Mouse (Mus musculus) CH12.LX (cell line): Measurements from ENCODE around the gene Kcnj5. TPM values are rescaled to one million over a fixed set of nuclear protein-coding genes. Genes with fewer than 3 reads are reported as not detected.

Experiments used
- DNase-seq: peaks from one replicate; pipeline ENCODE4 v3.0.0-alpha.2; 2013; ENCODE audit errors: extremely low read depth
- H3K27ac ChIP-seq: 2 replicates; pipeline ENCODE4 v1.5.1; 2012; ENCODE audit warnings: low read depth, mild to moderate bottlenecking, control low read depth, moderate library complexity; ENCODE audit not compliant: insufficient read depth
- H3K27me3 ChIP-seq: replicated peaks from 2 replicates; pipeline ENCODE3; 2012; ENCODE audit warnings: inconsistent platforms
- H3K36me3 ChIP-seq, 2 experiments: replicated peaks in 1 of 2; 2 replicates each; pipeline versions ENCODE3 to v1.6.1; 2012; ENCODE audit warnings: inconsistent platforms in 1 of 2, low read length in 1 of 2, mild to moderate bottlenecking in 1 of 2, mixed read lengths in 1 of 2, moderate library complexity in 1 of 2; ENCODE audit not compliant: control insufficient read depth in 1 of 2, insufficient read depth in 1 of 2
- H3K4me1 ChIP-seq, 2 experiments: 2 replicates each; pipeline ENCODE4 v1.6.1; 2012; ENCODE audit warnings: inconsistent platforms in 1 of 2, moderate library complexity in 1 of 2; ENCODE audit not compliant: insufficient read depth in 2 of 2, control insufficient read depth in 1 of 2
- H3K4me2 ChIP-seq: 2 replicates; pipeline ENCODE4 v1.6.1; 2012; ENCODE audit warnings: low read depth, mild to moderate bottlenecking, control low read depth; ENCODE audit not compliant: poor library complexity, insufficient read depth, severe bottlenecking
- H3K4me3 ChIP-seq, 3 experiments: fragments of 150-350 bp in 1 of 3; sonication (generic) in 1 of 3; replicated peaks in 1 of 3; 2 replicates each; pipeline versions ENCODE3 to v1.5.1; 2011 to 2012; ENCODE audit warnings: low read depth in 2 of 3, low read length in 2 of 3, mild to moderate bottlenecking in 2 of 3, moderate library complexity in 2 of 3, control low read depth in 1 of 3, improper control_type of control experiment in 1 of 3, inconsistent platforms in 1 of 3, mixed read lengths in 1 of 3; ENCODE audit not compliant: poor library complexity in 1 of 3
- H3K79me2 ChIP-seq: replicated peaks from 2 replicates; pipeline ENCODE4 v1.6.1; 2012; ENCODE audit warnings: mild to moderate bottlenecking, moderate library complexity; ENCODE audit not compliant: control insufficient read depth, poor library complexity, insufficient read depth, severe bottlenecking; ENCODE audit errors: extremely low read depth
- H3K9ac ChIP-seq: 2 replicates; pipeline ENCODE4 v1.6.1; 2012; ENCODE audit warnings: low read depth, mild to moderate bottlenecking, control low read depth, moderate library complexity; ENCODE audit not compliant: insufficient read depth
- H3K9me3 ChIP-seq: replicated peaks from 2 replicates; pipeline ENCODE3; 2012; ENCODE audit warnings: low read length, inconsistent platforms, mixed read lengths
- BHLHE40 ChIP-seq: IDR thresholded peaks from 2 replicates; pipeline ENCODE4 v1.6.1; 2011; ENCODE audit warnings: mild to moderate bottlenecking, low read depth, low read length, improper control_type of control experiment
- CHD1 ChIP-seq: IDR thresholded peaks from 2 replicates; pipeline ENCODE4 v1.6.1; 2012; ENCODE audit warnings: low read depth, low read length, improper control_type of control experiment, inconsistent platforms
- CHD2 ChIP-seq: IDR thresholded peaks from 2 replicates; pipeline ENCODE4 v1.6.1; 2011; ENCODE audit warnings: low read length, improper control_type of control experiment
- CTCF ChIP-seq, 2 experiments: IDR thresholded peaks in 1 of 2; conservative IDR thresholded peaks in 1 of 2; 2 replicates each; pipeline ENCODE4 v1.5.1; 2011 to 2012; ENCODE audit warnings: low read depth in 2 of 2, low read length in 2 of 2, improper control_type of control experiment in 1 of 2, inconsistent platforms in 1 of 2, mild to moderate bottlenecking in 1 of 2, moderate library complexity in 1 of 2
- E2F4 ChIP-seq: IDR thresholded peaks from 2 replicates; pipeline ENCODE4 v1.6.1; 2011; ENCODE audit warnings: low read depth, low read length, improper control_type of control experiment; ENCODE audit not compliant: insufficient replicate concordance
- ELF1 ChIP-seq: IDR thresholded peaks from 2 replicates; pipeline ENCODE4 v1.6.1; 2014; ENCODE audit warnings: low read depth, mild to moderate bottlenecking, inconsistent platforms, low read length, improper control_type of control experiment
- EP300 ChIP-seq: IDR thresholded peaks from 2 replicates; pipeline ENCODE4 v1.6.1; 2011; ENCODE audit warnings: low read length, improper control_type of control experiment
- ETS1 ChIP-seq: conservative IDR thresholded peaks from 2 replicates; pipeline ENCODE4 v1.6.1; 2012; ENCODE audit warnings: low read depth, mild to moderate bottlenecking, inconsistent platforms, low read length, improper control_type of control experiment, moderate library complexity
- GABPA ChIP-seq: IDR thresholded peaks from 2 replicates; pipeline ENCODE4 v1.6.1; 2012; ENCODE audit warnings: low read depth, low read length, improper control_type of control experiment, inconsistent platforms; ENCODE audit not compliant: insufficient replicate concordance
- HCFC1 ChIP-seq: IDR thresholded peaks from 2 replicates; pipeline ENCODE4 v1.6.1; 2012; ENCODE audit warnings: low read depth, mild to moderate bottlenecking, inconsistent platforms, low read length, improper control_type of control experiment
- IRF4 ChIP-seq: IDR thresholded peaks from 2 replicates; pipeline ENCODE4 v1.6.1; 2014; ENCODE audit warnings: low read depth, mild to moderate bottlenecking, inconsistent platforms, low read length, improper control_type of control experiment
- MAFK ChIP-seq: IDR thresholded peaks from 2 replicates; pipeline ENCODE4 v1.6.1; 2011; ENCODE audit warnings: low read length, improper control_type of control experiment; ENCODE audit not compliant: insufficient replicate concordance
- MAX ChIP-seq: IDR thresholded peaks from 2 replicates; pipeline ENCODE4 v1.6.1; 2011; ENCODE audit warnings: low read length, improper control_type of control experiment
- MAZ ChIP-seq: IDR thresholded peaks from 2 replicates; pipeline ENCODE4 v1.6.1; 2012; ENCODE audit warnings: low read depth, mild to moderate bottlenecking, inconsistent platforms, low read length, improper control_type of control experiment, moderate library complexity
- MEF2A ChIP-seq: IDR thresholded peaks from 2 replicates; pipeline ENCODE4 v1.6.1; 2014; ENCODE audit warnings: low read depth, mild to moderate bottlenecking, inconsistent platforms, low read length, improper control_type of control experiment, borderline replicate concordance
- MXI1 ChIP-seq: IDR thresholded peaks from 2 replicates; pipeline ENCODE4 v1.6.1; 2011; ENCODE audit warnings: mild to moderate bottlenecking, low read depth, low read length, improper control_type of control experiment
- MYC ChIP-seq: IDR thresholded peaks from 2 replicates; pipeline ENCODE4 v1.6.1; 2011; ENCODE audit warnings: low read depth, mild to moderate bottlenecking, improper control_type of control experiment, low read length
- NRF1 ChIP-seq: IDR thresholded peaks from 2 replicates; pipeline ENCODE4 v1.6.1; 2014; ENCODE audit warnings: low read depth, mild to moderate bottlenecking, inconsistent platforms, low read length, improper control_type of control experiment, moderate library complexity
- PAX5 ChIP-seq: IDR thresholded peaks from 2 replicates; pipeline ENCODE4 v1.6.1; 2012; ENCODE audit warnings: low read length, inconsistent platforms, mixed read lengths
- POLR2A ChIP-seq: IDR thresholded peaks from 2 replicates; pipeline ENCODE4 v1.6.1; 2011; ENCODE audit warnings: low read depth, mild to moderate bottlenecking, improper control_type of control experiment, low read length
- POLR2AphosphoS2 ChIP-seq: IDR thresholded peaks from 2 replicates; pipeline ENCODE4 v1.6.1; 2011; ENCODE audit warnings: low read depth, low read length, improper control_type of control experiment
- RAD21 ChIP-seq: IDR thresholded peaks from 2 replicates; pipeline ENCODE4 v1.6.1; 2011; ENCODE audit warnings: low read depth, mild to moderate bottlenecking, low read length, improper control_type of control experiment, moderate library complexity
- RCOR1 ChIP-seq: conservative IDR thresholded peaks from 2 replicates; pipeline ENCODE4 v1.6.1; 2012; ENCODE audit warnings: low read depth, mild to moderate bottlenecking, inconsistent platforms, low read length, improper control_type of control experiment
- SIN3A ChIP-seq: IDR thresholded peaks from 2 replicates; pipeline ENCODE4 v1.6.1; 2012; ENCODE audit warnings: low read length, improper control_type of control experiment, inconsistent platforms
- SMC3 ChIP-seq: IDR thresholded peaks from 2 replicates; pipeline ENCODE4 v1.6.1; 2011; ENCODE audit warnings: low read depth, low read length, improper control_type of control experiment
- TBP ChIP-seq: conservative IDR thresholded peaks from 2 replicates; pipeline ENCODE4 v1.6.1; 2011; ENCODE audit warnings: low read depth, low read length, improper control_type of control experiment
- TCF12 ChIP-seq: IDR thresholded peaks from 2 replicates; pipeline ENCODE4 v1.6.1; 2014; ENCODE audit warnings: low read depth, mild to moderate bottlenecking, inconsistent platforms, low read length, improper control_type of control experiment
- UBTF ChIP-seq: IDR thresholded peaks from 2 replicates; pipeline ENCODE4 v1.6.1; 2012; ENCODE audit warnings: low read depth, mild to moderate bottlenecking, inconsistent platforms, low read length, improper control_type of control experiment, moderate library complexity
- USF1 ChIP-seq: IDR thresholded peaks from 2 replicates; pipeline ENCODE4 v1.6.1; 2014; ENCODE audit warnings: low read depth, mild to moderate bottlenecking, inconsistent platforms, low read length, improper control_type of control experiment
- USF2 ChIP-seq: conservative IDR thresholded peaks from 2 replicates; pipeline ENCODE4 v1.6.1; 2011; ENCODE audit warnings: low read depth, low read length, improper control_type of control experiment
- ZC3H11A ChIP-seq: IDR thresholded peaks from 2 replicates; pipeline ENCODE4 v1.6.1; 2012; ENCODE audit warnings: low read depth, mild to moderate bottlenecking, inconsistent platforms, low read length, improper control_type of control experiment
- ZKSCAN1 ChIP-seq: IDR thresholded peaks from 2 replicates; pipeline ENCODE4 v1.6.1; 2012; ENCODE audit warnings: low read depth, inconsistent platforms, low read length, improper control_type of control experiment, borderline replicate concordance
- ZMIZ1 ChIP-seq: IDR thresholded peaks from 2 replicates; pipeline ENCODE4 v1.6.1; 2012; ENCODE audit warnings: low read depth, mild to moderate bottlenecking, inconsistent platforms, low read length, improper control_type of control experiment
- ZNF384 ChIP-seq: IDR thresholded peaks from 2 replicates; pipeline ENCODE4 v1.6.1; 2012; ENCODE audit warnings: low read depth, low read length, improper control_type of control experiment, inconsistent platforms
- dilution Hi-C: fragments of 300-500 bp; cut with MboI; formaldehyde crosslinking; loops from 2 replicates; pipeline ENCODE4 v1.14.3; 2020; ENCODE audit warnings: low sequenced_read_pairs; ENCODE audit not compliant: extremely low pct_unique_long_range_greater_than_20kb, extremely low pct_ligation_motif_present
- in situ Hi-C: fragments of 300-500 bp; cut with MboI; formaldehyde crosslinking; loops from 3 replicates; pipeline ENCODE4 v1.14.3; 2019; ENCODE audit warnings: low sequenced_read_pairs, low pct_ligation_motif_present, low pct_unique_long_range_greater_than_20kb, mixed read lengths
- polyA plus RNA-seq: library from polyadenylated mRNA; unstranded; fragments of >175 nt; gene quantifications from 2 replicates; pipeline ENCODE4 v1.2.1, GENCODE M21; 2012; ENCODE audit warnings: low read depth; ENCODE audit not compliant: insufficient read length
- total RNA-seq, 2 experiments: library from RNA; depleted of rRNA; stranded (reverse); fragments of 300-350 nt in 1 of 2; fragments of >200 nt in 1 of 2; gene quantifications; 2 replicates each; pipeline ENCODE4 v1.2.3; 2012 to 2014

Kcnj5 gene
- total and polyA plus RNA-seq, 3 experiments = not detected

- TF ChIP-seq MXI1 (no peak), ETS1 (no peak), ZMIZ1 (no peak), BHLHE40 (no peak), ZKSCAN1 (no peak)
- H3K36me3 ChIP-seq = no peaks in the 10 kb centered on the region
- H3K9me3 ChIP-seq = no peaks in the 10 kb centered on the region
- H3K4me3 ChIP-seq = no peak overlapping the region
- no peak for DNase-seq
- no peaks in the 10 kb centered on the region for H3K79me2 ChIP-seq
- H3K27ac ChIP-seq = no peak overlapping the region
- no peaks in the 10 kb centered on the region for H3K27me3 ChIP-seq
- in situ Hi-C loops (no loop called here), dilution Hi-C loops (no loop called here)
- peaks cover 32 to 62% of the 10 kb centered on the region in 2 experiments for H3K4me1 ChIP-seq
- no peak overlapping the region for H3K4me2 ChIP-seq
- H3K9ac ChIP-seq = no peak overlapping the region
These were observed 47.6 kb upstream of the Kcnj5 start for GRCm38 (mm10) chr9:32391701-32392100.

GRCm38 (mm10) chr9:32391092-32391491 is 46.9 kb upstream of the Kcnj5 start:
- Histone ChIP-seq H3K4me1 (peaks cover 32 to 62% of the 10 kb centered on the region in 2 experiments), H3K4me3 (no peak overlapping the region), H3K9me3 (no peaks in the 10 kb centered on the region), H3K4me2 (no peak overlapping the region), H3K9ac (no peak overlapping the region), H3K27ac (no peak overlapping the region), H3K79me2 (no peaks in the 10 kb centered on the region), H3K27me3 (no peaks in the 10 kb centered on the region), H3K36me3 (no peaks in the 10 kb centered on the region)
- DNase-seq = peak; percentile 78
- dilution Hi-C loops (no loop called here), in situ Hi-C loops (no loop called here)
- TF ChIP-seq PAX5 = no peak
- TF ChIP-seq RCOR1 = no peak; the same call in 1 of the 2 replicates
- no peak for TF ChIP-seq MAZ
- TF ChIP-seq ZKSCAN1 = no peak
- TF ChIP-seq SIN3A = peak; percentile 50; the same call in 1 of the 2 replicates
- TF ChIP-seq TCF12 = peak; percentile 41; the same call in 1 of the 2 replicates
- no peak for TF ChIP-seq ZC3H11A
- TF ChIP-seq TBP = no peak
- no peak for TF ChIP-seq POLR2AphosphoS2
- TF ChIP-seq MAX = peak; percentile 32; the same call in 1 of the 2 replicates
- no peak for TF ChIP-seq GABPA
- TF ChIP-seq MAFK = no peak
- TF ChIP-seq CHD2 = no peak
- TF ChIP-seq NRF1 = no peak
- TF ChIP-seq ZMIZ1 = no peak
- TF ChIP-seq USF1 = no peak
- TF ChIP-seq BHLHE40 = peak; percentile 79
- TF ChIP-seq SMC3 = no peak
- TF ChIP-seq MEF2A = peak; percentile 80
- no peak for TF ChIP-seq POLR2A
- TF ChIP-seq CTCF (conservative IDR thresholded peaks at IDR 0.05 in 1 of 2, IDR thresholded peaks at IDR 0.05 in 1 of 2; ENCODE audit: low read depth in 2 of 2, low read length in 2 of 2) = no peak
- no peak for TF ChIP-seq HCFC1
- TF ChIP-seq RAD21 = no peak
- peak; percentile 87 for TF ChIP-seq ETS1
- TF ChIP-seq UBTF = no peak
- TF ChIP-seq E2F4 = no peak
- no peak for TF ChIP-seq ELF1
- no peak for TF ChIP-seq CHD1
- TF ChIP-seq USF2 = no peak
- TF ChIP-seq MYC = peak; percentile 34; the same call in 1 of the 2 replicates
- peak; percentile 68 for TF ChIP-seq IRF4
- peak; percentile 73 for TF ChIP-seq EP300
- TF ChIP-seq ZNF384 = no peak
